Comparison of ENCODE assay signal across 10 mouse cellular contexts in the genomic region with DNA sequence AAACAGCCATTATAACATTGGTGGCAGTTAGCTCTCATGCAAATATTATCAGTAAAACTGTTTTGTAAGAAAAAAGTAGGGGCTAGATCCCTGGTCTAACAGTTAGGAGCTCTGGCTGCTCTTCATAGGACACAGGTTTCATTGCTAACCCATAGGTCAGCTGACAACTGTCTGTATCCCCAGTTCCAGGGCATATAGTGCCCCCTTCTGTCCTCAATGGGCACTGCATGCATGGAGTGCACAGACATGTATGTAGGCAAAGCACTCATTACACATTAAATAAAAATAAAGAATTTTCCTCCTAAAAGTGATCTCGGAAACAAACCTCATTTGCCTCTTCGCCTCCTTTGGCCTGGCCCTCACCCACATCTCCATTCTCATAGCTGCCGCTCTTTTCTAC.
A peak's percentile ranks its signal among the peaks of the same experiment; 100 is the strongest.
DNase-seq lines count a peak whose midpoint lies in the region; ATAC-seq and TF ChIP-seq lines count a peak whose summit lies in the region.
"Had no signal": no experiment of that assay in that cellular context is flagged by ENCODE, and none has a peak within 500 bp of the region (broad histone marks: within the 10 kb centered on the region; RNA-seq: fewer than 3 reads in every experiment).

No protein-coding gene starts in this region.

- intact Hi-C loops in left cerebral cortex, postnatal 36 days (cut with DNase I): no loop called here

- no peak overlapping the region for H3K4me2 ChIP-seq in forebrain, embryonic 15.5 days (replicated peaks)
- H3K4me2 ChIP-seq: lung, embryonic 15.5 days had no signal

- CTCF ChIA-PET in Patski (lab: Charles Lee): interaction anchor here (0.8 to 2.6 kb wide), 9 partner anchors 9 to 548 kb away, joined by 3 to 8 read pairs (median 3); no protein-coding TSS in a partner anchor

- no peak overlapping the region for H3K27ac ChIP-seq in forebrain, embryonic 15.5 days (replicated peaks)
- H3K27ac ChIP-seq: lung, embryonic 15.5 days had no signal

- no peaks in the 10 kb centered on the region for H3K36me3 ChIP-seq in forebrain, embryonic 15.5 days
- H3K36me3 ChIP-seq: lung, embryonic 15.5 days had no signal

- peak; percentile 75 for TF ChIP-seq CTCF in Patski (IDR thresholded peaks at IDR 0.05)

- ATAC-seq in Patski: no peak
- peak; percentile 43; the same call in 1 of the 2 replicates for ATAC-seq in granulocyte monocyte progenitor cell, adult 5-6 weeks (replicated peaks; ENCODE audit: poor library complexity, severe bottlenecking)
- no peak for ATAC-seq in forebrain, embryonic 15.5 days (replicated peaks)

- H3K27me3 ChIP-seq in Patski: no peaks in the 10 kb centered on the region
- H3K27me3 ChIP-seq in forebrain, embryonic 15.5 days: no peaks in the 10 kb centered on the region
- H3K27me3 ChIP-seq: lung, embryonic 15.5 days had no signal

- peaks cover 14% of the 10 kb centered on the region for H3K4me1 ChIP-seq in forebrain, embryonic 15.5 days
- H3K4me1 ChIP-seq: lung, embryonic 15.5 days had no signal

- in situ Hi-C loops in Patski (cut with MboI; ENCODE audit: low pct_unique_long_range_greater_than_20kb): loop anchor here (5.0 kb wide), 1 partner anchor 522 kb away; no protein-coding TSS in a partner anchor

- H3K9ac ChIP-seq in forebrain, embryonic 15.5 days (replicated peaks): no peak overlapping the region
- H3K9ac ChIP-seq: lung, embryonic 15.5 days had no signal

- no peaks in the 10 kb centered on the region for H3K9me3 ChIP-seq in forebrain, embryonic 15.5 days
- H3K9me3 ChIP-seq: lung, embryonic 15.5 days had no signal

- peak; percentile 49 for DNase-seq in kidney, adult 18-20 months
- DNase-seq in kidney, adult 11 months: no peak
- peak; percentile 47 to 58 for DNase-seq in B cell, adult 2 months
- DNase-seq in Patski (ENCODE audit: low read depth, low spot score): no peak
- peak; percentile 63 for DNase-seq in retina, adult 2 months (ENCODE audit: low read depth, low spot score)
- DNase-seq in left cerebral cortex, postnatal 36 days (ENCODE audit: low spot score in 2 of 2): no peak

- POLR2A ChIA-PET in Patski (lab: Charles Lee): no interaction called here

- 93% methylated on average over 3 of the region's 3 CpGs for WGBS in forebrain, embryonic 15.5 days

- H3K4me3 ChIP-seq in forebrain, embryonic 15.5 days: no peak overlapping the region
- H3K4me3 ChIP-seq: erythroblast, embryonic 14.5 days; lung, embryonic 15.5 days had no signal

Comparison
In these comparisons a context has a peak if more than half of its experiments do, and no peak if none do; other contexts are left out.
1. DNase-seq: peak in kidney, adult 18-20 months (single experiment), B cell, adult 2 months (2 of 2) and retina, adult 2 months (single experiment); none in kidney, adult 11 months (single experiment), Patski (single experiment) and left cerebral cortex, postnatal 36 days (0 of 2).